Mouse (Mus musculus): ENCODE measurements around the gene Lrrc10.

GRCm38 (mm10) chr10:117073176-117073575 lies 28.0 kb downstream of the Lrrc10 start:
- TF ChIP-seq EP300 (IDR thresholded peaks at IDR 0.05; ENCODE audit: low read depth) (no peak), CTCF (IDR thresholded peaks at IDR 0.05; ENCODE audit: low read depth) (no peak)

All from liver, postnatal 0 days (tissue).